Comparison of ENCODE assay signal across 12 mouse cellular contexts in the genomic region with DNA sequence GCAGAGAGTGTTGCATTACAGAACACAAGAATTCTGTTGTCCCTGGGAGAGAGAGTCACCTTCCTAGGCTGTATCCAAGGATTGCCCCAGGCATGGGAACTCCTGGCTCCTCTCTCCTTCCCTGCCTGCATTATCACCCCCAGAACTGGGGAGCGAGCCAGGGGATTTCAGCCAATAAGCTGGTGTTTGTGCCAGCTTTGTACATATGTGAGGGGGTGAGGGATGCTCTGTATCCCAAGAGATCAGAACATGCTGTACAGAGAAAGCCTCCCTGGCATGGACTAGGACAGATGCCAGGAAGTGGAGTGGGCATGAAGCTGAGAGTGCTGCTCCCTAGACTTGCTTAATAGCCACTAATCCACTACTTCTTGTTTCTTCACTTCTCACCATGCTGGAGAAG. TPM values are rescaled to one million over a fixed set of nuclear protein-coding genes. Genes with fewer than 3 reads are reported as not detected.
DNase-seq lines count a peak whose midpoint lies in the region; ATAC-seq lines count a peak whose summit lies in the region.
"Had no signal": no experiment of that assay in that cellular context is flagged by ENCODE, and none has a peak within 500 bp of the region (broad histone marks: within the 10 kb centered on the region; RNA-seq: fewer than 3 reads in every experiment).

No protein-coding gene starts in this region.

- no peak overlapping the region for H3K4me3 ChIP-seq in forebrain, embryonic 13.5 days
- H3K4me3 ChIP-seq in forebrain, embryonic 10.5 days = no peak overlapping the region
- H3K4me3 ChIP-seq: limb, embryonic 10.5 days had no signal

- H3K4me1 ChIP-seq in forebrain, embryonic 13.5 days = 0 out of 2 replicates have a peak, but pooled peaks cover 5% of the 10 kb centered on the region
- no peaks in the 10 kb centered on the region for H3K4me1 ChIP-seq in forebrain, embryonic 10.5 days
- H3K4me1 ChIP-seq: limb, embryonic 10.5 days had no signal

- peak overlapping the region; percentile 4; the same call in 1 of the 2 replicates for H3K27ac ChIP-seq in forebrain, embryonic 13.5 days
- no peak overlapping the region for H3K27ac ChIP-seq in forebrain, embryonic 10.5 days
- H3K27ac ChIP-seq: limb, embryonic 10.5 days; macrophage had no signal

- no peak for DNase-seq in forebrain, embryonic 10.5 days (ENCODE audit: extremely low spot score, low spot score)
- DNase-seq in adipocyte (ENCODE audit: low spot score) = peak; percentile 5
- DNase-seq in frontal cortex, postnatal 10 days (ENCODE audit: low spot score in 2 of 2) = peak; percentile 24 to 33
- peak; percentile 35 to 38 for DNase-seq in left cerebral cortex, postnatal 25 days (ENCODE audit: low spot score in 2 of 2)
- DNase-seq in spleen, postnatal 4 days (ENCODE audit: low spot score in 2 of 2) = no peak
- DNase-seq in spleen, postnatal 36 days (ENCODE audit: low spot score in 2 of 2) = no peak
- DNase-seq: heart, postnatal 4 days had no signal

- WGBS in forebrain, embryonic 13.5 days = 72% methylated on average over 1 of the region's 1 CpGs
- 94% methylated on average over 1 of the region's 1 CpGs for WGBS in forebrain, embryonic 10.5 days

- H3K9me3 ChIP-seq in forebrain, embryonic 13.5 days (replicated peaks) = no peaks in the 10 kb centered on the region
- no peaks in the 10 kb centered on the region for H3K9me3 ChIP-seq in forebrain, embryonic 10.5 days
- H3K9me3 ChIP-seq: limb, embryonic 10.5 days had no signal

- intact Hi-C loops in left cerebral cortex, postnatal 25 days (cut with DNase I) = loop anchor here (5.0 to 10.0 kb wide), 2 partner anchors 205 to 303 kb away; partner anchors contain the start of gene Shisa6

- no peak overlapping the region for H3K4me2 ChIP-seq in forebrain, embryonic 13.5 days

- no peak overlapping the region for H3K9ac ChIP-seq in forebrain, embryonic 13.5 days

- no peaks in the 10 kb centered on the region for H3K27me3 ChIP-seq in forebrain, embryonic 13.5 days
- H3K27me3 ChIP-seq in forebrain, embryonic 10.5 days (ENCODE audit: poor library complexity, severe bottlenecking) = no peaks in the 10 kb centered on the region
- H3K27me3 ChIP-seq: Patski had no signal

- peak; percentile 78 for ATAC-seq in forebrain, embryonic 13.5 days
- ATAC-seq in monocyte, adult 5-6 weeks (replicated peaks; ENCODE audit: insufficient number of reproducible peaks, low FRiP score, low TSS enrichment, poor library complexity, severe bottlenecking) = no peak
- ATAC-seq: Patski had no signal

- no peaks in the 10 kb centered on the region for H3K36me3 ChIP-seq in forebrain, embryonic 13.5 days (ENCODE audit: poor library complexity, severe bottlenecking)
- no peaks in the 10 kb centered on the region for H3K36me3 ChIP-seq in forebrain, embryonic 10.5 days (replicated peaks)
- H3K36me3 ChIP-seq: limb, embryonic 10.5 days had no signal

RNA-seq across cellular contexts. Expression of gene Dnah9, which starts 53.8 kb away (rescaled TPM):
- 0.73 and 1.0 TPM in 2 replicates for polyA plus RNA-seq in forebrain, embryonic 13.5 days (2015; fragmentation: Nextera tagmentation; extraction: Ambion mirVana)
- 0.15 and 0.28 TPM in 2 replicates for polyA plus RNA-seq in forebrain, embryonic 10.5 days (2016; fragmentation: Nextera tagmentation; extraction: Ambion mirVana)
- total RNA-seq in left cerebral cortex, postnatal 25 days (2021) = 1 to 10 TPM; 2.4 to 3.0 TPM
- not detected in 3 replicates for total RNA-seq in monocyte, adult 5-6 weeks (2017)
- total RNA-seq: heart, postnatal 4 days had no signal
- polyA plus RNA-seq: limb, embryonic 10.5 days; macrophage; Patski had no signal

Comparison
In these comparisons a context has a peak if more than half of its experiments do, and no peak if none do; other contexts are left out.
1. DNase-seq: peak in adipocyte (single experiment), frontal cortex, postnatal 10 days (2 of 2) and left cerebral cortex, postnatal 25 days (2 of 2); none in forebrain, embryonic 10.5 days (single experiment), spleen, postnatal 4 days (0 of 2) and spleen, postnatal 36 days (0 of 2).